Mouse (Mus musculus) lung, postnatal 0 days (tissue): Measurements from ENCODE around the gene Cox4i1. TPM values are rescaled to one million over a fixed set of nuclear protein-coding genes. Genes with fewer than 3 reads are reported as not detected.

ENCODE experiments used
- ATAC-seq: fragments of 200-750 bp; cut with Nextera tagmentation; 2 replicates; pipeline ENCODE4 v1.8.0; 2017; ENCODE audit warnings: moderate library complexity
- DNase-seq: peaks from one replicate; pipeline ENCODE4 v3.0.0-alpha.2; 2016; ENCODE audit warnings: low spot score
- H3K27ac ChIP-seq: fragments of 300-500 bp; sonication (generic); 2 replicates; pipeline ENCODE4 v1.5.1; 2014; ENCODE audit warnings: antibody characterized with exemption, mild to moderate bottlenecking, low read length, mixed read lengths
- H3K27me3 ChIP-seq: fragments of 300-500 bp; sonication (generic); replicated peaks from 2 replicates; pipeline ENCODE4 v1.6.1; 2014; ENCODE audit warnings: low read length, mixed read lengths; ENCODE audit not compliant: insufficient read depth
- H3K36me3 ChIP-seq: fragments of 300-500 bp; sonication (generic); 2 replicates; pipeline ENCODE4 v1.6.1; 2014; ENCODE audit warnings: low read length, mixed read lengths; ENCODE audit not compliant: insufficient read depth
- H3K4me1 ChIP-seq: fragments of 300-500 bp; sonication (generic); 2 replicates; pipeline ENCODE4 v1.6.1; 2014; ENCODE audit warnings: antibody characterized with exemption, low read depth, low read length, mixed read lengths; ENCODE audit not compliant: insufficient read depth
- H3K4me2 ChIP-seq: fragments of 300-500 bp; sonication (generic); replicated peaks from 2 replicates; pipeline ENCODE4 v1.6.1; 2014; ENCODE audit warnings: low read depth, mild to moderate bottlenecking, low read length, moderate library complexity, mixed read lengths
- H3K4me3 ChIP-seq: fragments of 300-500 bp; sonication (generic); 2 replicates; pipeline ENCODE4 v1.5.1; 2014; ENCODE audit warnings: low read depth, low read length
- H3K9ac ChIP-seq: fragments of 300-500 bp; sonication (generic); replicated peaks from 2 replicates; pipeline ENCODE4 v1.6.1; 2014; ENCODE audit warnings: low read depth, mild to moderate bottlenecking
- H3K9me3 ChIP-seq: fragments of 300-500 bp; sonication (generic); 2 replicates; pipeline ENCODE4 v1.6.1; 2016; ENCODE audit warnings: low read length, mixed read lengths
- CTCF ChIP-seq: IDR thresholded peaks from 2 replicates; pipeline ENCODE4 v1.5.1; 2016; ENCODE audit warnings: antibody characterized with exemption, mild to moderate bottlenecking
- EP300 ChIP-seq: IDR thresholded peaks from 2 replicates; pipeline ENCODE4 v1.6.1; 2016; ENCODE audit warnings: antibody characterized with exemption, mild to moderate bottlenecking, control low read depth
- WGBS: fragments of 180-500 bp; shearing (Covaris S2); extraction: QIAGEN DNeasy Blood & Tissue Kit; methylation state at CpG from one replicate; pipeline ENCODE4 v1.1.7; 2014; 5-methylcytosine and 5-hydroxymethylcytosine counted together
- polyA plus RNA-seq: library from polyadenylated mRNA; unstranded; fragments of >200 nt; fragmentation: Nextera tagmentation; extraction: Ambion mirVana; gene quantifications from 2 replicates; pipeline ENCODE4 v1.2.1, GENCODE M21; 2015

Gene Cox4i1
- polyA plus RNA-seq, 1 experiment from 2014 or later: 1,166 TPM

DNA sequence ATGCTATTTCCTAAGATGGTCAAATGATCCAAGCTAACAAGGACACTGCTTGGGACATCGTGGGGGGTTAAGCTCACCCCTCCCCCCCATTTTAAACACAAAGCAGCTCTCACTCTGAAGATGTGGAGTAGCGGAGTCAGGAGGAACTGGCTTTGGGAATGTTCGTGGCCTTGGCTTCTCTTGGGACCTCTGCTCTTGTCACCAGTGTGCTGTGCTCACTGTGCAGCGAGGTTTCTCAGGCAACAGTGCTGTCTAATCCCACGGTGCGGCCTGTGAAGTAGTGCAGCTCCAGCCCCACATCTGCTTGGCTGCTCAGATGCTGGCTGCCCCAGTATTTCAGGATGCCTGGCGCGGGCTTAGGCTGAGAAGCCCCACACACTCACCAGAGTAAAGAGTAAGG, 10.6 kb upstream of the Cox4i1 start:
- H3K9ac ChIP-seq: no peak overlapping the region
- no peaks in the 10 kb centered on the region for H3K4me1 ChIP-seq
- DNase-seq (no peak), ATAC-seq (no peak)
- H3K27ac ChIP-seq: no peak overlapping the region
- H3K4me2 ChIP-seq: no peak overlapping the region
- no peak overlapping the region for H3K4me3 ChIP-seq
- peaks cover 9% of the 10 kb centered on the region; the same call in 1 of the 2 replicates for H3K36me3 ChIP-seq
- no peak for TF ChIP-seq CTCF
- no peak for TF ChIP-seq EP300
- WGBS: 77% methylated on average over 8 of the region's 8 CpGs
- no peaks in the 10 kb centered on the region for H3K27me3 ChIP-seq
- no peaks in the 10 kb centered on the region for H3K9me3 ChIP-seq

DNA sequence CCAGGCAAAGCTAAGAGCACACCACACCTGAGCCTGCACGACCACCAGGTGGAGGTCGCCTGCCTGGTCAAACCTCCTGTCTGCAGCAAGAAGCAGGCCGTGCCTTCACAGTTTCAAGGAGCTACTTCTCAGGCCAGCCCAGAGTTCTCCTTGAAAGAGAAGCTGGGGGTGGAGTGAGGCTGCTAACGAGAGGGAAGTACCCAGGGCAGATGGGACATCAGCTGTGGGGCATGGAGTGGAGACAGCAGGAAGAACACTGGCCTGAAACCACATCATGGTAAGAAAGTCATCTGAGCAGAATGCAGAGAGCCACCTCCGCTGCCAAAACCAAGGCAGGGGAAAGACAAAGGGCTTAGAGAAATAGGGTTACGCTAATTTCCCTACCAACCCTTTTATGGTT, 3.5 kb upstream of the Cox4i1 start:
- Histone ChIP-seq H3K4me3 (no peak overlapping the region), H3K36me3 (no peaks in the 10 kb centered on the region), H3K4me1 (peaks cover 12% of the 10 kb centered on the region; the same call in 1 of the 2 replicates), H3K27me3 (no peaks in the 10 kb centered on the region), H3K4me2 (no peak overlapping the region), H3K9ac (no peak overlapping the region), H3K27ac (no peak overlapping the region), H3K9me3 (no peaks in the 10 kb centered on the region)
- no peak for TF ChIP-seq EP300
- no peak for TF ChIP-seq CTCF
- WGBS: 68% methylated on average over 6 of the region's 6 CpGs
- ATAC-seq (no peak), DNase-seq (no peak)

DNA sequence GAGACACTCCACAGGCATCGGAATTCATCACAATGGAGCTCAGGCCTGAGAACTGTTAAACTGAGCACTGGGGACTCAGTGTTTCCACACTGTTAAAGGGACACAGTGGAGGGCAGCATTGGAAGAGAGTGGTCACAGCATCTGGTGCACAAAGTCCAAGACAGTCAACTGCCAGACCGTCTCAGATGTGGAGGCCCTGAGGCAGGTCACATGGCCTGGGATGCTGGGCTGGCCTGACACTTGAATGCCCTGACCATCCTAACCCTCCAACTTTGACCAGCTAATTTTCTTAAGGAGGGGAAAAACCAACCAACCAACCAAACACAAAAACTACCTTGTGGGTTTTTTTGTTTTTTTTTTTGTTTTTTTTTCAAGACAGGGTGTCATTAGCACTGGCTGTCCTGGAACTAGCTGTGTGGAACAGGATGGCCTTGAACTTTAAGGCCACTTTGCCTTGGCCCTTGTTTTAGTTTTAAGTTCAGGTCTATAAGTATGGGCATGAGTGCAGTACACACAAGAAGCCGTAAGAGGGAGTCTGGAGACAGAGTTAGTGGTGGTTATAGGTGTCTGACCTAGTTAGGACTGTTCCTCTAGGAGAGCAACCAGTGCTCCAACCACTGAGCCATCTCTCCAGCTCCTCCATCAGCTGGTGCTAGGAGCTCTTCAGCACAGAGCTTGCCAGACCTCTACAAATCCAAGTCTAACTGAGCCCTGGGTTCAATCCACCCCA, 2.1 kb upstream of the Cox4i1 start:
- no peaks in the 10 kb centered on the region for H3K27me3 ChIP-seq
- TF ChIP-seq CTCF (peak; percentile 50), EP300 (no peak)
- H3K4me2 ChIP-seq: peak overlapping the region; percentile 81; the same call in 1 of the 2 replicates
- H3K36me3 ChIP-seq: peaks cover 10% of the 10 kb centered on the region; the same call in 1 of the 2 replicates
- WGBS: 73% methylated on average over 3 of the region's 3 CpGs
- peaks cover 12% of the 10 kb centered on the region; the same call in 1 of the 2 replicates for H3K4me1 ChIP-seq
- H3K9ac ChIP-seq: 0 out of 2 replicates have a peak overlapping the region, but pooled peaks have one; percentile 68
- H3K4me3 ChIP-seq: no peak overlapping the region
- ATAC-seq (no peak), DNase-seq (no peak)
- 0 out of 2 replicates have a peak overlapping the region, but pooled peaks have one; percentile 9 for H3K27ac ChIP-seq
- H3K9me3 ChIP-seq: no peaks in the 10 kb centered on the region

DNA sequence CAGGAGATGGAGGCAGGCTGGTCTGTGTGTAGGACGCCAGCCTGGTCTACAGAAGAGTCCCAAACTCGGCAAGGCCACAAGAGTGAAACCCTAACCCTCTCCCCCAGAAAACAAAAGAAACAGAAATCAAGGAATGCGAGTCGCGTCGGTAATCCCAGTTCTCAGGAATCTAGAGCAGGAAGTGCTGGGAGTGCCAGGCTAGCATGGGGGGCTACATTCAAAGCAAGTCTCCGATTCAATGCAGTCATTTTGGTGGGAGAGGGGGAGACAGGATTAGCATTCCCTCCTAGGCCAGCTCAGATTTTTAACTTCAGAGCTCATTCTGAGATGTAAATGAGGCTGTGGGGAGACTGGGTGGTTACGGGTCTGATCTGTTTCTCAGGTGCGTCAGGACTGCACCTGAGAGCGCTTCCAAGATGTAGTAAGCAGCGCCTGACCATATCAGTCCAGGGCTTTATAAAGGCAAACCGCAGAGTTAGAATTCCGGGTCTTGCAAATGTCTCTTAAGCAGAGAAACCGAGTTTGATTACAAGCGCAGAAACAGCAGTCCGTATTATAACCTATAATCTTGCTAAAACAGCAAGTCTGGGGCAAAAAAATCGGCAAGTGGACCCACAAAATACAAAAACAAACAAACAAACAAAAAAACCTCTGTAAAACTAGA, 1.1 kb upstream of the Cox4i1 start:
- no peak for DNase-seq
- WGBS: 2% methylated on average over 17 of the region's 17 CpGs
- no peak for ATAC-seq
- TF ChIP-seq EP300 (no peak), CTCF (no peak)
- peak overlapping the region; percentile 68 for H3K9ac ChIP-seq
- peak overlapping the region; percentile 78 for H3K27ac ChIP-seq
- H3K9me3 ChIP-seq: no peaks in the 10 kb centered on the region
- peak overlapping the region; percentile 81 for H3K4me2 ChIP-seq
- peaks cover 13% of the 10 kb centered on the region; the same call in 1 of the 2 replicates for H3K36me3 ChIP-seq
- H3K4me3 ChIP-seq: peak overlapping the region; percentile 92
- H3K27me3 ChIP-seq: no peaks in the 10 kb centered on the region
- peaks cover 12% of the 10 kb centered on the region; the same call in 1 of the 2 replicates for H3K4me1 ChIP-seq

DNA sequence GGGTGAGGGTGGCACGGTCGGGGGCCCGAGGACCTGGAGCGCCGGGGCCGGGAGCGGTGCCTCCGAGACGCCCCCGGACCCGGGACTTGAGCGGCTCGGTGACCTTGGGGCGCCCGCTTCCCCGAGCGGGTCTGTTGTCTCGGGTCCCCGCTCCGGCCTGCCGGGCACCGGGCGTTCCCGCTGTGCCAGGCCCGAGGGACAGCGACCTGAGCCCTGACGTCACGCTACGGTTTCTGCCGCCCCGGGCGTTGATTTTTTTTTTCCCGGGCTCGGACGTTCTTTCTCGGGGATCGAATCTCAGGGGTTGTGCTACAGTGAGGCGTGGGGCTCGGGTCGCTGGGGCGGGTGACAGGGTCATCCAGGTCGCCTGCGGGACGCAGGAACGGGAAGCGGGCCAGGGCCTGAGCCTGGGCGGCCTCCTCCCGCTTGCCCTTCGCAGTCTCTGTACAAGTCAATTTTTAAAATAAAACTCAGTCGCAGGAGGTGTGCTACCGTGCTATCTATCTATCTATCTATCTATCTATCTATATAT, 418 bp downstream of the Cox4i1 start, which contains the start of gene Emc8:
Emc8 (minus strand) TSS at position 200 of the 532 bp plus-strand sequence.
- 3% methylated on average over 38 of the region's 51 CpGs for WGBS
- H3K4me1 ChIP-seq: peaks cover 12% of the 10 kb centered on the region; the same call in 1 of the 2 replicates
- H3K4me2 ChIP-seq: peak within 1 kb of the TSS; percentile 81
- peaks cover 19% of the 10 kb centered on the region; the same call in 1 of the 2 replicates for H3K36me3 ChIP-seq
- no peaks in the 10 kb centered on the region for H3K9me3 ChIP-seq
- peak within 1 kb of the TSS; percentile 91 for H3K27ac ChIP-seq
- peak within 1 kb of the TSS; percentile 91 for H3K9ac ChIP-seq
- no peak for DNase-seq
- H3K27me3 ChIP-seq: no peaks in the 10 kb centered on the region
- peak; percentile 46 for ATAC-seq
- peak within 1 kb of the TSS; percentile 92 for H3K4me3 ChIP-seq
- TF ChIP-seq EP300 (no peak), CTCF (no peak)

DNA sequence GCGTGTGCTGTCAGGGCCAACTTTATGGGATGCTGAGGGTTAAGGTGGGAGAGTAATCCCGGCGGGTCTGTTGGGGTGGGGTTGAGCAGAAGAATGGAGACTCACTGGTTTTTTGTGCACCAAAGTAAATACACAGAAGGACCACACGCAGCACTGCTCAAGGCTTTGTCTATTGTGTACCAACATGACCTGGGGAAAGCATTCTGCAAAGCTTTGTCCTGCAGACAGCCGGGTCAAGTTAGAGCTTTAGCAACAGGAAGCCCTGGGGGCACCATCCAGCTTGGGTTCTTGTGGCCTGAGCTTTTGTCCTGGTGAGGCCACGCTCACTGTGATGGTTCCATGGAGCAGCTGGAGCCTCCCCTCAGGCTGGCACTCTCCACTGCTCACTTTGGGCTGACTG, 3.8 kb downstream of the Cox4i1 start:
- H3K36me3 ChIP-seq: peaks cover 19% of the 10 kb centered on the region; the same call in 1 of the 2 replicates
- H3K4me2 ChIP-seq: no peak overlapping the region
- H3K27me3 ChIP-seq: no peaks in the 10 kb centered on the region
- DNase-seq (no peak), ATAC-seq (no peak)
- no peak for TF ChIP-seq CTCF
- no peak for TF ChIP-seq EP300
- no peak overlapping the region for H3K27ac ChIP-seq
- no peaks in the 10 kb centered on the region for H3K9me3 ChIP-seq
- 58% methylated on average over 6 of the region's 6 CpGs for WGBS
- peaks cover 4% of the 10 kb centered on the region; the same call in 1 of the 2 replicates for H3K4me1 ChIP-seq
- no peak overlapping the region for H3K4me3 ChIP-seq
- H3K9ac ChIP-seq: no peak overlapping the region
